Mouse (Mus musculus) MEL (cell line): ENCODE results near the gene Cacna1f.

ENCODE experiments used
- CTCF ChIP-seq, 3 experiments: IDR thresholded peaks in 2 of 3; conservative IDR thresholded peaks in 1 of 3; 2 replicates each; pipeline ENCODE4 v1.5.1; 2011 to 2012; ENCODE audit warnings: low read length in 3 of 3, low read depth in 2 of 3, mild to moderate bottlenecking in 2 of 3, improper control_type of control experiment in 1 of 3, inconsistent platforms in 1 of 3, mixed read lengths in 1 of 3, moderate library complexity in 1 of 3; ENCODE audit not compliant: control insufficient read depth in 1 of 3, insufficient read depth in 1 of 3, poor library complexity in 1 of 3, severe bottlenecking in 1 of 3
- GATA1 ChIP-seq: IDR thresholded peaks from 2 replicates; pipeline ENCODE4 v1.6.1; 2011; ENCODE audit warnings: low read depth, low read length, improper control_type of control experiment
- POLR2A ChIP-seq, 2 experiments: IDR thresholded peaks; 2 replicates each; pipeline ENCODE4 v1.6.1; 2011 to 2012; ENCODE audit warnings: low read length in 2 of 2, mild to moderate bottlenecking in 2 of 2, control low read depth in 1 of 2, improper control_type of control experiment in 1 of 2, low read depth in 1 of 2, moderate library complexity in 1 of 2; ENCODE audit not compliant: control insufficient read depth in 1 of 2, insufficient read depth in 1 of 2, poor library complexity in 1 of 2
- POLR2AphosphoS5 ChIP-seq: IDR thresholded peaks from 2 replicates; pipeline ENCODE4 v1.6.1; 2012; ENCODE audit warnings: low read depth, borderline replicate concordance, mild to moderate bottlenecking, inconsistent platforms, low read length, moderate library complexity, mixed read lengths
- USF2 ChIP-seq, 2 experiments: IDR thresholded peaks; 2 replicates each; pipeline ENCODE4 v1.6.1; 2011 to 2012; ENCODE audit warnings: improper control_type of control experiment in 2 of 2, low read length in 2 of 2, borderline replicate concordance in 1 of 2, inconsistent platforms in 1 of 2, low read depth in 1 of 2, mild to moderate bottlenecking in 1 of 2; ENCODE audit not compliant: insufficient read depth in 1 of 2
- ZC3H11A ChIP-seq: IDR thresholded peaks from 2 replicates; pipeline ENCODE4 v1.6.1; 2012; ENCODE audit warnings: low read depth, mild to moderate bottlenecking, inconsistent platforms, low read length, improper control_type of control experiment

DNA sequence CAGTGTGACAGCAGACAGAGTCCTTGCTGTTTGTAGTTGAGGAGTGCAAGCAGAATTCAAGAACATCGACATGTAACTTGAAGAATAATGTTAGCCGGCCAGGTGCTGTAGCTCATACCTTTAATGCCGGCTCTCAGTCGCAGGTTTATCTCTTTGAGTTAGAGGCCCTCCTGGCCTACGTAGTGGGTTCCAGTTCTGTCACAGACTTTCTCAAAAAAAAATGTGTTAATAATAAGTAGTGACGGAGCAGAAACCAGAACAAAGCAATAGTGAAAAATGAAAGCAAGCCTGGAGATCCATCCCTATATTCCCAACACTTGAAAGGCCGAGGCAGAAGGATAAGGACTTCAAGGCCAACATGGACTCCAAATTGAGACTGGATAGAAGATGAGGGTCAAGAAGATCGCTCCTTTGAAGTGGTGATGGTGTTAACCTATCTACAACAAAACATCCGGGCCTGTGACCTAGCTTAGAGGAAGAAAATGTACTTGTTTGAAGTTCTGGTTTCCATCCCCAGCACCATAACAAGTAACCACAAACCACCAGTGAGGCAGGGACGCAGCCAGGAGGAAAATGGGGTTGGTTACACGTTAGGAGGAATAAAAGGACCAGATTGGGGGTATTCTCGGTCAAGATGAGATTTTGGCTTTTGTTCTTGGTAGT lies 11.1 kb downstream of the Cacna1f start:
- TF ChIP-seq POLR2A (IDR thresholded peaks at IDR 0.05; ENCODE audit: control insufficient read depth in 1 of 2, insufficient read depth in 1 of 2, low read depth in 1 of 2, low read length in 2 of 2, poor library complexity in 1 of 2): no peak
- TF ChIP-seq CTCF (IDR thresholded peaks at IDR 0.05 in 2 of 3, conservative IDR thresholded peaks at IDR 0.05 in 1 of 3; ENCODE audit: control insufficient read depth in 1 of 3, insufficient read depth in 1 of 3, low read depth in 2 of 3, low read length in 3 of 3, poor library complexity in 1 of 3, severe bottlenecking in 1 of 3): no peak
- TF ChIP-seq POLR2AphosphoS5: no peak
- TF ChIP-seq GATA1: no peak
- TF ChIP-seq ZC3H11A: no peak
- no peak for TF ChIP-seq USF2 (IDR thresholded peaks at IDR 0.05; ENCODE audit: borderline replicate concordance in 1 of 2, insufficient read depth in 1 of 2, low read depth in 1 of 2, low read length in 2 of 2)
